Mouse (Mus musculus): Measurements from ENCODE around the gene Gjc1. TPM values are rescaled to one million over a fixed set of nuclear protein-coding genes. Genes with fewer than 3 reads are reported as not detected.

Gjc1 gene
- polyA plus RNA-seq, 1 experiment from 2014 or later, result 78.5 TPM

GRCm38 (mm10) chr11:102838126-102838525 is 18.6 kb upstream of the Gjc1 start:
- H3K4me3 ChIP-seq (ENCODE audit: low read depth, low read length), result no peak overlapping the region
- H3K27ac ChIP-seq (ENCODE audit: low read depth, low read length), result no peak overlapping the region
- H3K9me3 ChIP-seq (ENCODE audit: control insufficient read depth, low read length), result no peaks in the 10 kb centered on the region
- no peaks in the 10 kb centered on the region for H3K27me3 ChIP-seq (ENCODE audit: control insufficient read depth, insufficient read depth, low read length)
- no peaks in the 10 kb centered on the region for H3K4me1 ChIP-seq (replicated peaks; ENCODE audit: control insufficient read depth, insufficient read depth, low read length)
- H3K9ac ChIP-seq (ENCODE audit: low read depth, low read length), result no peak overlapping the region
- H3K36me3 ChIP-seq (ENCODE audit: control insufficient read depth, insufficient read depth, low read length), result peaks cover 24% of the 10 kb centered on the region
- no peak for DNase-seq (ENCODE audit: low spot score)
- ATAC-seq (ENCODE audit: low FRiP score), result no peak
- no peak overlapping the region for H3K4me2 ChIP-seq (replicated peaks; ENCODE audit: low read depth, low read length)
- 84% methylated on average over 2 of the region's 2 CpGs for WGBS

GRCm38 (mm10) chr11:102837385-102837784 is 17.9 kb upstream of the Gjc1 start:
- no peak overlapping the region for H3K27ac ChIP-seq (ENCODE audit: low read depth, low read length)
- H3K4me3 ChIP-seq (ENCODE audit: low read depth, low read length), result no peak overlapping the region
- H3K4me1 ChIP-seq (replicated peaks; ENCODE audit: control insufficient read depth, insufficient read depth, low read length), result no peaks in the 10 kb centered on the region
- WGBS, result 100% methylated on average over 1 of the region's 1 CpGs
- H3K36me3 ChIP-seq (ENCODE audit: control insufficient read depth, insufficient read depth, low read length), result peaks cover 22% of the 10 kb centered on the region
- no peaks in the 10 kb centered on the region for H3K9me3 ChIP-seq (ENCODE audit: control insufficient read depth, low read length)
- no peak overlapping the region for H3K4me2 ChIP-seq (replicated peaks; ENCODE audit: low read depth, low read length)
- H3K27me3 ChIP-seq (ENCODE audit: control insufficient read depth, insufficient read depth, low read length), result no peaks in the 10 kb centered on the region
- H3K9ac ChIP-seq (ENCODE audit: low read depth, low read length), result no peak overlapping the region
- ATAC-seq (ENCODE audit: low FRiP score) (no peak), DNase-seq (ENCODE audit: low spot score) (no peak)

GRCm38 (mm10) chr11:102836146-102836545 is 16.6 kb upstream of the Gjc1 start:
- Histone ChIP-seq H3K9me3 (ENCODE audit: control insufficient read depth, low read length) (no peaks in the 10 kb centered on the region), H3K9ac (ENCODE audit: low read depth, low read length) (no peak overlapping the region), H3K36me3 (ENCODE audit: control insufficient read depth, insufficient read depth, low read length) (peaks cover 15% of the 10 kb centered on the region), H3K27me3 (ENCODE audit: control insufficient read depth, insufficient read depth, low read length) (no peaks in the 10 kb centered on the region), H3K4me1 (replicated peaks; ENCODE audit: control insufficient read depth, insufficient read depth, low read length) (no peaks in the 10 kb centered on the region), H3K27ac (ENCODE audit: low read depth, low read length) (no peak overlapping the region), H3K4me3 (ENCODE audit: low read depth, low read length) (no peak overlapping the region), H3K4me2 (replicated peaks; ENCODE audit: low read depth, low read length) (no peak overlapping the region)
- 92% methylated on average over 9 of the region's 9 CpGs for WGBS
- ATAC-seq (ENCODE audit: low FRiP score), result no peak
- no peak for DNase-seq (ENCODE audit: low spot score)

GRCm38 (mm10) chr11:102835549-102835948 is 16.0 kb upstream of the Gjc1 start, which contains the start of gene Higd1b:
Gene Higd1b (plus strand): TSS chr11:102835849.
- Histone ChIP-seq H3K36me3 (ENCODE audit: control insufficient read depth, insufficient read depth, low read length) (peaks cover 12% of the 10 kb centered on the region; the same call in 1 of the 2 replicates), H3K27me3 (ENCODE audit: control insufficient read depth, insufficient read depth, low read length) (no peaks in the 10 kb centered on the region), H3K4me1 (replicated peaks; ENCODE audit: control insufficient read depth, insufficient read depth, low read length) (no peaks in the 10 kb centered on the region), H3K27ac (ENCODE audit: low read depth, low read length) (no peak within 1 kb of the TSS), H3K9ac (ENCODE audit: low read depth, low read length) (no peak within 1 kb of the TSS), H3K4me2 (replicated peaks; ENCODE audit: low read depth, low read length) (no peak within 1 kb of the TSS), H3K9me3 (ENCODE audit: control insufficient read depth, low read length) (no peaks in the 10 kb centered on the region), H3K4me3 (ENCODE audit: low read depth, low read length) (no peak within 1 kb of the TSS)
- ATAC-seq (ENCODE audit: low FRiP score), result no peak
- WGBS, result 90% methylated on average over 4 of the region's 4 CpGs
- DNase-seq (ENCODE audit: low spot score), result no peak

- ATAC-seq (ENCODE audit: low FRiP score) (no peak), DNase-seq (ENCODE audit: low spot score) (no peak)
- WGBS, result 82% methylated on average over 10 of the region's 10 CpGs
- H3K27me3 ChIP-seq (ENCODE audit: control insufficient read depth, insufficient read depth, low read length), result no peaks in the 10 kb centered on the region
- H3K9ac ChIP-seq (ENCODE audit: low read depth, low read length), result no peak overlapping the region
- H3K36me3 ChIP-seq (ENCODE audit: control insufficient read depth, insufficient read depth, low read length), result peaks cover 7% of the 10 kb centered on the region; the same call in 1 of the 2 replicates
- H3K9me3 ChIP-seq (ENCODE audit: control insufficient read depth, low read length), result no peaks in the 10 kb centered on the region
- H3K4me2 ChIP-seq (replicated peaks; ENCODE audit: low read depth, low read length), result no peak overlapping the region
- H3K27ac ChIP-seq (ENCODE audit: low read depth, low read length), result no peak overlapping the region
- H3K4me1 ChIP-seq (replicated peaks; ENCODE audit: control insufficient read depth, insufficient read depth, low read length), result no peaks in the 10 kb centered on the region
- H3K4me3 ChIP-seq (ENCODE audit: low read depth, low read length), result no peak overlapping the region
These were observed 14.7 kb upstream of the Gjc1 start for GRCm38 (mm10) chr11:102834219-102834618.

GRCm38 (mm10) chr11:102832700-102833297 is 13.3 kb upstream of the Gjc1 start:
- no peak for DNase-seq (ENCODE audit: low spot score)
- H3K36me3 ChIP-seq (ENCODE audit: control insufficient read depth, insufficient read depth, low read length), result no peaks in the 10 kb centered on the region

GRCm38 (mm10) chr11:102830276-102830675 is 10.8 kb upstream of the Gjc1 start:
- no peaks in the 10 kb centered on the region for H3K9me3 ChIP-seq (ENCODE audit: control insufficient read depth, low read length)
- H3K4me2 ChIP-seq (replicated peaks; ENCODE audit: low read depth, low read length), result no peak overlapping the region
- H3K27me3 ChIP-seq (ENCODE audit: control insufficient read depth, insufficient read depth, low read length), result no peaks in the 10 kb centered on the region
- no peak overlapping the region for H3K9ac ChIP-seq (ENCODE audit: low read depth, low read length)
- DNase-seq (ENCODE audit: low spot score) (no peak), ATAC-seq (ENCODE audit: low FRiP score) (no peak)
- no peaks in the 10 kb centered on the region for H3K36me3 ChIP-seq (ENCODE audit: control insufficient read depth, insufficient read depth, low read length)
- H3K4me3 ChIP-seq (ENCODE audit: low read depth, low read length), result no peak overlapping the region
- WGBS, result 88% methylated on average over 4 of the region's 4 CpGs
- H3K4me1 ChIP-seq (replicated peaks; ENCODE audit: control insufficient read depth, insufficient read depth, low read length), result no peaks in the 10 kb centered on the region
- no peak overlapping the region for H3K27ac ChIP-seq (ENCODE audit: low read depth, low read length)

More at GRCm38 (mm10) chr11:102832700-102833297, 13.3 kb upstream of the Gjc1 start:
- H3K27ac ChIP-seq (ENCODE audit: low read depth, low read length), result no peak overlapping the region
- ATAC-seq (ENCODE audit: low FRiP score), result no peak
- no peak overlapping the region for H3K9ac ChIP-seq (ENCODE audit: low read depth, low read length)
- H3K4me3 ChIP-seq (ENCODE audit: low read depth, low read length), result no peak overlapping the region
- no peaks in the 10 kb centered on the region for H3K9me3 ChIP-seq (ENCODE audit: control insufficient read depth, low read length)
- WGBS, result 73% methylated on average over 18 of the region's 18 CpGs
- no peak overlapping the region for H3K4me2 ChIP-seq (replicated peaks; ENCODE audit: low read depth, low read length)
- H3K4me1 ChIP-seq (replicated peaks; ENCODE audit: control insufficient read depth, insufficient read depth, low read length), result no peaks in the 10 kb centered on the region
- no peaks in the 10 kb centered on the region for H3K27me3 ChIP-seq (ENCODE audit: control insufficient read depth, insufficient read depth, low read length)

- Histone ChIP-seq H3K9me3 (ENCODE audit: control insufficient read depth, low read length) (no peaks in the 10 kb centered on the region), H3K27ac (ENCODE audit: low read depth, low read length) (no peak overlapping the region), H3K9ac (ENCODE audit: low read depth, low read length) (no peak overlapping the region), H3K4me2 (replicated peaks; ENCODE audit: low read depth, low read length) (no peak overlapping the region), H3K4me3 (ENCODE audit: low read depth, low read length) (no peak overlapping the region), H3K36me3 (ENCODE audit: control insufficient read depth, insufficient read depth, low read length) (no peaks in the 10 kb centered on the region), H3K4me1 (replicated peaks; ENCODE audit: control insufficient read depth, insufficient read depth, low read length) (no peaks in the 10 kb centered on the region), H3K27me3 (ENCODE audit: control insufficient read depth, insufficient read depth, low read length) (no peaks in the 10 kb centered on the region)
- WGBS, result 59% methylated on average over 4 of the region's 4 CpGs
- DNase-seq (ENCODE audit: low spot score) (no peak), ATAC-seq (ENCODE audit: low FRiP score) (no peak)
These were observed 7.6 kb upstream of the Gjc1 start for GRCm38 (mm10) chr11:102827097-102827496.

GRCm38 (mm10) chr11:102826476-102826875 is 7.0 kb upstream of the Gjc1 start:
- Histone ChIP-seq H3K27me3 (ENCODE audit: control insufficient read depth, insufficient read depth, low read length) (no peaks in the 10 kb centered on the region), H3K4me3 (ENCODE audit: low read depth, low read length) (no peak overlapping the region), H3K4me1 (replicated peaks; ENCODE audit: control insufficient read depth, insufficient read depth, low read length) (no peaks in the 10 kb centered on the region), H3K4me2 (replicated peaks; ENCODE audit: low read depth, low read length) (no peak overlapping the region), H3K36me3 (ENCODE audit: control insufficient read depth, insufficient read depth, low read length) (no peaks in the 10 kb centered on the region), H3K27ac (ENCODE audit: low read depth, low read length) (no peak overlapping the region), H3K9ac (ENCODE audit: low read depth, low read length) (no peak overlapping the region), H3K9me3 (ENCODE audit: control insufficient read depth, low read length) (no peaks in the 10 kb centered on the region)
- DNase-seq (ENCODE audit: low spot score) (no peak), ATAC-seq (ENCODE audit: low FRiP score) (no peak)
- 62% methylated on average over 2 of the region's 2 CpGs for WGBS
